Mouse (Mus musculus): ENCODE results near the gene Zfp1.

Zfp1 gene

GRCm38 (mm10) chr8:111714295-111714694, 71.1 kb downstream of the Zfp1 start:
- DNase-seq (ENCODE audit: low read depth) = no peak

- no peak for DNase-seq (ENCODE audit: low read depth)
These were observed 72.3 kb downstream of the Zfp1 start for GRCm38 (mm10) chr8:111715514-111715913.

DNA sequence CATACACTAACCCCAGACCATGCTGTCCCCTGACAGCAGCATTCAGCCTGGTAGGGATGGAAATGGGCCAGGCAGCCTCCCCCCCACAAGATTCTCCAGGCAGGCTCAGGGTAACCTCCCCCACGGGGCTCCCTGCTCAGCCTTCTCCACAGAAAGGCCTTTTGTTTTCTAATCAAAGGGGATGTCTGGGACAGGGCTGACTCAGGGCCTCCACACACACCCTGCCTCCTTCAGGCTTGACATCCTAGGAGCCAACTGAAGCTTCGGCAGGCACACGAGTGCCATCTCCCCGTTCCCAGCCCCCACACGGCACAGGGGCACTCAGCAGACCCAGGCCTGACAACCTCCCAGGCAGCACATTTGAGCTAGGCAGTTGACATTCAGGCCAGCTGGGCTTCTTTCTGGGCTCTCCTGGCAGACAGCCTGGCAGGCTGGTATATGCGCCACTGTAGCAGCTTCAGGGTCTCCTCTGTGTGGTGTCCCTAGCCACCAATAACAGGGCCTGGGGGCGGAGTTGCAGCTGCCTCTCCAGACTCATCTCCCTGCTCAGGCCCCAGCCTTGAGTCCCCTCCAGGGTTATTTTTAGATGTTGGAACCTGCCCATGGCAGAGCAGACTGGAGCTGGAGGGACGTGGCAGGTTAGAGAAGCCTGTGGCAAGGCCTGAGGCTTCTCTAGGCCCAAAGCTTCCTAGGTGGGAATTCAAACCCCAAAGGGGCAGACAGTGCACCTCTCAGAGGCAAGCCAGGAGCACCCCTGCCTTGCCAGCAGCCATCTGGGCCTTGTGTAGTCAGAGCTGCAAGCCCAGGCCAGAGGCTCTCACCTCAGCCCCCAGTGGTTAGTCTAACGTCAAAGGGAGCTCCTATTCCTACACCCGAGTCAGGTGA, 73.6 kb downstream of the Zfp1 start:
- no peak for DNase-seq (ENCODE audit: low read depth)

- no peak for DNase-seq (ENCODE audit: low read depth)
These were observed 74.2 kb downstream of the Zfp1 start for GRCm38 (mm10) chr8:111717488-111717792.

DNA sequence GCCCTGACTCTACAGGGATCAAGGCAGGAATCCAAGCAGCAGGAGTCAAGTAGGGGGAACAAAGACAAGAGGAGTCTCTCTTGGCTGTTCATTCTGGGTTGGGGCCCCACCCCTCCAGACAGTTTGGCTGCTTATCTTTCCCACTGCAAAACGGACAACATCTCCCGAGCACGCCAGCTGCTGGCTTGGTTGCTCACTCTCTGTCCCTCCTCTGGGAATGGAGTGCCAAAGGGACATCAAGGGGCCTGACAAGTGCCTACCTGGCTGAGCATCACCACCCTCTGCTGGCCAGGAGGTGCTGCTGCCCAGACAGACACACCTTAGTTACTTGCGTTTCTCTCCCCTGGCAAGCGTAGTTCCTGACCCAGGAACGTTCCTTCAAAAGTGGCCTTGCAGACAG, 74.7 kb downstream of the Zfp1 start:
- DNase-seq (ENCODE audit: low read depth) = no peak

DNA sequence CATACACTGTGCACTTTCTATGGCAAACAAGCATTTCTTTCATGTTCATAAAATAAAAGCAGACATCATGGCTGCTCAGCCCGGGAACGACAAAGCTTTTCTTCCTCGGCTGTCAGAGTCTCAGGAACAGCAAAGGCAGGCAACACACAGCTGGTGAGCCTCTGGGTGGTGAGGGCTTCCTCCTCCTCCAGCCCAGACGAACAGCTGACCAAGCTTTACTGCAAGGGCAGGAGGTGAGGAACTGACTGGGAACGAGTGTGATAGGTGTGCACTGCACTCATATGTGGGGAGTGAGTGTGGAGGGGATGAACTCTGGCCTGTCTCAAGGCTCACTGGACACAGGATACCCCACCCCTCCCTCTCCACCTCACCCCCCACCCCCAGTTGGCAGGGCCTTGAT, 75.7 kb downstream of the Zfp1 start:
- no peak for DNase-seq (ENCODE audit: low read depth)

- DNase-seq (ENCODE audit: low read depth) = peak; percentile 83
These were observed 76.9 kb downstream of the Zfp1 start for GRCm38 (mm10) chr8:111720115-111720544.

All from 416B (cell line).